ENCODE assay signal across 8 mouse cellular contexts in the genomic region with DNA sequence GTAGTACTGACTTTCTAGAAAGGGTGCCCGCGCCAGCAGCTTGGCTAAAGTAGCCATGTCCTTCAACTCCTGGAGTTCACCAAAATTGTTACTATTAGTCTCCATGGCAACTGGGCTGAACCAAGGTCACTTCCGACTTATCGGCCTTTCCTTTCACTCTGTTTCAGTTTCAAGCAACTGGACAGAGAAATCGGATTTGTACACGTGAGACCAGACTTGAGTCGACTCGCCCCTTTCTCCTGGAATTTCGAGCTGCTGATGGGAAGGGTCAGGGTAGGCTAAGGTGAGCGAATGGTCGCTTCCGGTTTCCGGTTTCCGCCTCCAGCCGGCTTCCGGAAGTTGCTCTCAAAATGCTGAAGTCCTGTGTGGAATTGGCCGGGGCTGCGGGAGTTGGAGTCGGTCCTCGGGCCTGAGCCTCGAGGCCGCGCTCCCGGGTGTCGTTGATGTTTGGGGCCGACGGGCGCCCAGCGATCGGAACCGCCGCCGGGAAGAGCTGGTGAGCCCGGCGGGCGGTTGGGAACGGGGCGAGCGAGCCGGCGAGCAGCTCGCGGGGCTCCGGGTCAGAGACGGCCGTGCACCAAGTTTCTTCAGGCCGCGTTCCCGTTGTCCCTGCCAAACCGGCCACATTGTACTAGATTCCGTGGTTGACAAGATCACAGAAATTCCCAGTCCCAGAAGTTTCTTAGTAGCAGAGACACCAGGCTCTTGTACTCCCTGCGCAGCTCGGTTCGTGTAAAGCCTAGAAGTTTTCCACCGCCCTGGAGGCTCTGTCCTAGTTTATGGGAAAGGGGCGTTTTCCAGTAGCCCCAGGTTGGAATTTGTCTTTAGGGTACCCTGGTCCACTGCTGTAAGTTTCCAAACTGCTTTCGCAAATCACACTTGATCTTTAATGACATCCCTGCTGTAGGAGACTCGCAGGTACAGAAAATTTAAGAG. TPM values are rescaled to one million over a fixed set of nuclear protein-coding genes. Genes with fewer than 3 reads are reported as not detected.
DNase-seq lines count a peak whose midpoint lies in the region; ATAC-seq and TF ChIP-seq lines count a peak whose summit lies in the region.

Gene Spata17 (minus strand): TSS at position 285 of the 936 bp plus-strand sequence.
Gene Gpatch2 (plus strand): TSS at position 328 of the 936 bp plus-strand sequence.

- no peaks in the 10 kb centered on the region for H3K27me3 ChIP-seq in ES-Bruce4 (ENCODE audit: control insufficient read depth, insufficient read depth, low read length, poor library complexity, severe bottlenecking)
- no peaks in the 10 kb centered on the region for H3K27me3 ChIP-seq in forebrain, embryonic 13.5 days
- no peaks in the 10 kb centered on the region for H3K27me3 ChIP-seq in neural tube, embryonic 15.5 days (replicated peaks)

- TF ChIP-seq CTCF in ES-Bruce4 (IDR thresholded peaks at IDR 0.05; ENCODE audit: low read depth, low read length): no peak

- H3K9ac ChIP-seq in ES-Bruce4 (ENCODE audit: low read depth, poor library complexity, severe bottlenecking): peak within 1 kb of the TSS; percentile 92
- peak within 1 kb of the TSS; percentile 87 for H3K9ac ChIP-seq in forebrain, embryonic 13.5 days
- peak within 1 kb of the TSS; percentile 90 for H3K9ac ChIP-seq in neural tube, embryonic 15.5 days (replicated peaks)

- peak; percentile 79 for DNase-seq in c-Kit-positive CD71-positive TER-119-positive erythroid progenitor cells, embryonic 14.5 days (ENCODE audit: low spot score)
- DNase-seq in heart, postnatal 10 days: peak; percentile 89 to 92
- DNase-seq in layer of hippocampus, adult 11-12 months (ENCODE audit: low spot score): peak; percentile 77
- DNase-seq in lung, adult 18-20 months: peak; percentile 79 to 84
- peak; percentile 82 for DNase-seq in testis, postnatal 14 days (ENCODE audit: low spot score)

- 1% methylated on average over 58 of the region's 58 CpGs for WGBS in forebrain, embryonic 13.5 days
- WGBS in neural tube, embryonic 15.5 days: under 1% methylated on average over 58 of the region's 58 CpGs

- peak within 1 kb of the TSS; percentile 84 for H3K4me2 ChIP-seq in forebrain, embryonic 13.5 days
- H3K4me2 ChIP-seq in neural tube, embryonic 15.5 days: peak within 1 kb of the TSS; percentile 82

- H3K4me1 ChIP-seq in ES-Bruce4 (ENCODE audit: control insufficient read depth, insufficient read depth, low read length): no peaks in the 10 kb centered on the region
- H3K4me1 ChIP-seq in forebrain, embryonic 13.5 days: peaks cover 17% of the 10 kb centered on the region
- peaks cover 9% of the 10 kb centered on the region; the same call in 1 of the 2 replicates for H3K4me1 ChIP-seq in neural tube, embryonic 15.5 days

- ATAC-seq in forebrain, embryonic 13.5 days: peak; percentile 94
- peak; percentile 89 for ATAC-seq in neural tube, embryonic 15.5 days (ENCODE audit: low FRiP score)

- H3K36me3 ChIP-seq in ES-Bruce4 (ENCODE audit: control insufficient read depth, insufficient read depth, low read length, poor library complexity, severe bottlenecking): no peaks in the 10 kb centered on the region
- H3K36me3 ChIP-seq in forebrain, embryonic 13.5 days (ENCODE audit: poor library complexity, severe bottlenecking): no peaks in the 10 kb centered on the region
- H3K36me3 ChIP-seq in neural tube, embryonic 15.5 days: no peaks in the 10 kb centered on the region

- intact Hi-C loops in heart, postnatal 10 days (cut with DNase I): no loop called here

- no peak for TF ChIP-seq POLR2A in ES-Bruce4 (IDR thresholded peaks at IDR 0.05; ENCODE audit: insufficient read depth, low read length)

- no peaks in the 10 kb centered on the region for H3K9me3 ChIP-seq in ES-Bruce4 (replicated peaks; ENCODE audit: control insufficient read depth, insufficient read depth, low read length, poor library complexity, severe bottlenecking)
- H3K9me3 ChIP-seq in forebrain, embryonic 13.5 days (replicated peaks): no peaks in the 10 kb centered on the region
- H3K9me3 ChIP-seq in neural tube, embryonic 15.5 days (replicated peaks): no peaks in the 10 kb centered on the region

- no peak for TF ChIP-seq EP300 in ES-Bruce4 (IDR thresholded peaks at IDR 0.05; ENCODE audit: insufficient read depth, low read depth, low read length)

- H3K4me3 ChIP-seq in ES-Bruce4 (ENCODE audit: low read depth, low read length): peak within 1 kb of the TSS; percentile 86
- H3K4me3 ChIP-seq in forebrain, embryonic 13.5 days: peak within 1 kb of the TSS; percentile 92
- peak within 1 kb of the TSS; percentile 96 for H3K4me3 ChIP-seq in neural tube, embryonic 15.5 days (replicated peaks)

- peak within 1 kb of the TSS; percentile 57 for H3K27ac ChIP-seq in ES-Bruce4 (ENCODE audit: insufficient read depth, low read length)
- H3K27ac ChIP-seq in forebrain, embryonic 13.5 days: peak within 1 kb of the TSS; percentile 40; the same call in 1 of the 2 replicates
- H3K27ac ChIP-seq in neural tube, embryonic 15.5 days (replicated peaks): peak within 1 kb of the TSS; percentile 84

RNA-seq across cellular contexts. Expression of gene Spata17, which starts in this region (rescaled TPM):
- not detected in 2 replicates for polyA plus RNA-seq in ES-Bruce4 (2011; ENCODE audit: insufficient read depth, insufficient read length, low read depth, missing spikeins)
- polyA plus RNA-seq in forebrain, embryonic 13.5 days (2015; fragmentation: Nextera tagmentation; extraction: Ambion mirVana): 1.8 and 2.0 TPM in 2 replicates
- total RNA-seq in heart, postnatal 10 days (2021): under 1 TPM; 0.40 to 0.43 TPM
- 1.8 and 2.0 TPM in 2 replicates for polyA plus RNA-seq in neural tube, embryonic 15.5 days (2015; fragmentation: Nextera tagmentation; extraction: Ambion mirVana)

RNA-seq across cellular contexts. Expression of gene Gpatch2, which starts in this region (rescaled TPM):
- polyA plus RNA-seq in ES-Bruce4 (2011; ENCODE audit: insufficient read depth, insufficient read length, low read depth, missing spikeins): 27.0 and 27.3 TPM in 2 replicates
- polyA plus RNA-seq in forebrain, embryonic 13.5 days (2015; fragmentation: Nextera tagmentation; extraction: Ambion mirVana): 19.8 and 22.2 TPM in 2 replicates
- 10 to 100 TPM; 13.8 to 16.2 TPM for total RNA-seq in heart, postnatal 10 days (2021)
- polyA plus RNA-seq in neural tube, embryonic 15.5 days (2015; fragmentation: Nextera tagmentation; extraction: Ambion mirVana): 14.3 and 16.5 TPM in 2 replicates

Comparison
In these comparisons a context has a peak if more than half of its experiments do, and no peak if none do; other contexts are left out.
1. Peak in every context shown above with its lines: DNase-seq, ATAC-seq, H3K4me3 ChIP-seq and H3K27ac ChIP-seq.